Comparison of ENCODE assay signal across 8 mouse cellular contexts in genomic region chr17:28312232-28313211, GRCm38 (mm10). TPM values are rescaled to one million over a fixed set of nuclear protein-coding genes. Genes with fewer than 3 reads are reported as not detected.
DNase-seq lines count a peak whose midpoint lies in the region; ATAC-seq lines count a peak whose summit lies in the region.

No protein-coding gene starts in this region.

- peak; percentile 46 for DNase-seq in kidney, adult 18-20 months
- no peak for DNase-seq in kidney, adult 11 months
- peak; percentile 58 for DNase-seq in limb, embryonic 11.5 days (ENCODE audit: low spot score)
- DNase-seq in urinary bladder, postnatal 25 days (ENCODE audit: low spot score): no peak
- no peak for DNase-seq in ovary, postnatal 14 days (ENCODE audit: low spot score)

- H3K4me2 ChIP-seq in heart, embryonic 12.5 days: peak overlapping the region; percentile 77
- peak overlapping the region; percentile 27; the same call in 1 of the 2 replicates for H3K4me2 ChIP-seq in limb, embryonic 11.5 days (ENCODE audit: low read depth, severe bottlenecking)
- H3K4me2 ChIP-seq in midbrain, embryonic 16.5 days (ENCODE audit: low read length): peak overlapping the region; percentile 52

- peak overlapping the region; percentile 52 for H3K4me3 ChIP-seq in brown adipose tissue, adult 24 weeks (ENCODE audit: insufficient read depth, low read depth, low read length)
- peak overlapping the region; percentile 76 for H3K4me3 ChIP-seq in heart, embryonic 12.5 days
- H3K4me3 ChIP-seq in limb, embryonic 11.5 days (ENCODE audit: low read depth, low read length): peak overlapping the region; percentile 81
- peak overlapping the region; percentile 78 for H3K4me3 ChIP-seq in midbrain, embryonic 16.5 days (ENCODE audit: low read depth, low read length)

- H3K9me3 ChIP-seq in heart, embryonic 12.5 days (replicated peaks): no peaks in the 10 kb centered on the region
- no peaks in the 10 kb centered on the region for H3K9me3 ChIP-seq in limb, embryonic 11.5 days (ENCODE audit: control insufficient read depth, low read length)
- H3K9me3 ChIP-seq in midbrain, embryonic 16.5 days (replicated peaks; ENCODE audit: control insufficient read depth, low read length, poor library complexity, severe bottlenecking): no peaks in the 10 kb centered on the region

- no peak overlapping the region for H3K27ac ChIP-seq in brown adipose tissue, adult 24 weeks (replicated peaks; ENCODE audit: low read depth, low read length)
- H3K27ac ChIP-seq in heart, embryonic 12.5 days (ENCODE audit: poor library complexity, severe bottlenecking): peak overlapping the region; percentile 6; the same call in 1 of the 2 replicates
- no peak overlapping the region for H3K27ac ChIP-seq in limb, embryonic 11.5 days (replicated peaks; ENCODE audit: low read depth, low read length)
- peak overlapping the region; percentile 41; the same call in 1 of the 2 replicates for H3K27ac ChIP-seq in midbrain, embryonic 16.5 days (ENCODE audit: low read length)

- 0 out of 2 replicates have a peak overlapping the region, but pooled peaks have one; percentile 43 for H3K9ac ChIP-seq in heart, embryonic 12.5 days
- no peak overlapping the region for H3K9ac ChIP-seq in limb, embryonic 11.5 days (ENCODE audit: low read length)
- H3K9ac ChIP-seq in midbrain, embryonic 16.5 days (ENCODE audit: low read depth, low read length): 0 out of 2 replicates have a peak overlapping the region, but pooled peaks have one; percentile 7

- H3K4me1 ChIP-seq in brown adipose tissue, adult 24 weeks (ENCODE audit: control insufficient read depth, insufficient read depth, insufficient read length, low read length): peaks cover 3% of the 10 kb centered on the region; the same call in 1 of the 2 replicates
- peaks cover 25% of the 10 kb centered on the region for H3K4me1 ChIP-seq in heart, embryonic 12.5 days (replicated peaks)
- peaks cover 15% of the 10 kb centered on the region; the same call in 1 of the 2 replicates for H3K4me1 ChIP-seq in limb, embryonic 11.5 days (ENCODE audit: control insufficient read depth, insufficient read depth, low read length)
- peaks cover 19% of the 10 kb centered on the region for H3K4me1 ChIP-seq in midbrain, embryonic 16.5 days (ENCODE audit: control insufficient read depth, insufficient read depth, low read length)

- 27% methylated on average over 17 of the region's 17 CpGs for WGBS in heart, embryonic 12.5 days
- 25% methylated on average over 15 of the region's 17 CpGs for WGBS in limb, embryonic 11.5 days
- 25% methylated on average over 16 of the region's 17 CpGs for WGBS in midbrain, embryonic 16.5 days

- H3K36me3 ChIP-seq in heart, embryonic 12.5 days: peaks cover 21% of the 10 kb centered on the region
- H3K36me3 ChIP-seq in limb, embryonic 11.5 days (ENCODE audit: control insufficient read depth, insufficient read depth, low read length): peaks cover 6% of the 10 kb centered on the region; the same call in 1 of the 2 replicates
- H3K36me3 ChIP-seq in midbrain, embryonic 16.5 days (ENCODE audit: control insufficient read depth, insufficient read depth, low read length): no peaks in the 10 kb centered on the region

- H3K27me3 ChIP-seq in heart, embryonic 12.5 days (replicated peaks): no peaks in the 10 kb centered on the region
- no peaks in the 10 kb centered on the region for H3K27me3 ChIP-seq in limb, embryonic 11.5 days (ENCODE audit: control insufficient read depth, insufficient read depth, low read length)
- H3K27me3 ChIP-seq in midbrain, embryonic 16.5 days (ENCODE audit: control insufficient read depth, insufficient read depth, low read depth, low read length): no peaks in the 10 kb centered on the region

- ATAC-seq in heart, embryonic 12.5 days (ENCODE audit: insufficient number of reproducible peaks, low FRiP score): peak; percentile 0; the same call in 1 of the 2 replicates
- ATAC-seq in limb, embryonic 11.5 days (ENCODE audit: insufficient number of reproducible peaks, low FRiP score, low TSS enrichment, low read depth): peak; percentile 0; the same call in 1 of the 2 replicates
- ATAC-seq in midbrain, embryonic 16.5 days: peak; percentile 18

RNA-seq across cellular contexts. Expression of gene Fance, which starts 0.8 kb away (rescaled TPM):
- 5.0 and 9.9 TPM in 2 replicates for polyA plus RNA-seq in brown adipose tissue, adult 24 weeks (2012; ENCODE audit: insufficient read depth, insufficient read length, missing spikeins)
- 21.8 and 23.0 TPM in 2 replicates for polyA plus RNA-seq in heart, embryonic 12.5 days (2016; fragmentation: Nextera tagmentation; extraction: Ambion mirVana)
- polyA plus RNA-seq in limb, embryonic 11.5 days (2014; fragmentation: Nextera tagmentation; extraction: Ambion mirVana): 27.3 and 29.4 TPM in 2 replicates
- 25.2 and 26.3 TPM in 2 replicates for polyA plus RNA-seq in midbrain, embryonic 16.5 days (2015; fragmentation: Nextera tagmentation; extraction: Ambion mirVana)

RNA-seq across cellular contexts. Expression of gene Rpl10a, which starts 15.7 kb away (rescaled TPM):
- 196 and 332 TPM in 2 replicates for polyA plus RNA-seq in brown adipose tissue, adult 24 weeks (2012; ENCODE audit: insufficient read depth, insufficient read length, missing spikeins)
- polyA plus RNA-seq in heart, embryonic 12.5 days (2016; fragmentation: Nextera tagmentation; extraction: Ambion mirVana): 301 and 344 TPM in 2 replicates
- 616 TPM in 2 replicates for polyA plus RNA-seq in limb, embryonic 11.5 days (2014; fragmentation: Nextera tagmentation; extraction: Ambion mirVana)
- 304 and 312 TPM in 2 replicates for polyA plus RNA-seq in midbrain, embryonic 16.5 days (2015; fragmentation: Nextera tagmentation; extraction: Ambion mirVana)

RNA-seq across cellular contexts. Expression of gene Tead3, which starts 38.1 kb away (rescaled TPM):
- 3.6 and 4.6 TPM in 2 replicates for polyA plus RNA-seq in brown adipose tissue, adult 24 weeks (2012; ENCODE audit: insufficient read depth, insufficient read length, missing spikeins)
- 7.9 and 8.1 TPM in 2 replicates for polyA plus RNA-seq in heart, embryonic 12.5 days (2016; fragmentation: Nextera tagmentation; extraction: Ambion mirVana)
- 10.0 and 10.6 TPM in 2 replicates for polyA plus RNA-seq in limb, embryonic 11.5 days (2014; fragmentation: Nextera tagmentation; extraction: Ambion mirVana)
- polyA plus RNA-seq in midbrain, embryonic 16.5 days (2015; fragmentation: Nextera tagmentation; extraction: Ambion mirVana): 1.3 and 1.4 TPM in 2 replicates

RNA-seq across cellular contexts. Expression of gene Tulp1, which starts 52.5 kb away (rescaled TPM):
- polyA plus RNA-seq in brown adipose tissue, adult 24 weeks (2012; ENCODE audit: insufficient read depth, insufficient read length, missing spikeins): not detected in 2 replicates
- polyA plus RNA-seq in heart, embryonic 12.5 days (2016; fragmentation: Nextera tagmentation; extraction: Ambion mirVana): 3.7 and 4.6 TPM in 2 replicates
- 3.4 and 4.4 TPM in 2 replicates for polyA plus RNA-seq in limb, embryonic 11.5 days (2014; fragmentation: Nextera tagmentation; extraction: Ambion mirVana)
- 1.4 and 1.7 TPM in 2 replicates for polyA plus RNA-seq in midbrain, embryonic 16.5 days (2015; fragmentation: Nextera tagmentation; extraction: Ambion mirVana)

Comparison
In these comparisons a context has a peak if more than half of its experiments do, and no peak if none do; other contexts are left out.
1. DNase-seq: peak in kidney, adult 18-20 months (single experiment) and limb, embryonic 11.5 days (single experiment); none in kidney, adult 11 months (single experiment), urinary bladder, postnatal 25 days (single experiment) and ovary, postnatal 14 days (single experiment).
2. H3K27ac ChIP-seq: peak in heart, embryonic 12.5 days (single experiment) and midbrain, embryonic 16.5 days (single experiment); none in brown adipose tissue, adult 24 weeks (single experiment) and limb, embryonic 11.5 days (single experiment).
3. H3K4me2 ChIP-seq: peak in every context shown above with its lines; median percentile 77 in heart, embryonic 12.5 days; 52 in midbrain, embryonic 16.5 days; 27 in limb, embryonic 11.5 days.
4. Peak in every context shown above with its lines, with median percentiles within 50 percentile points of each other: H3K4me3 ChIP-seq and ATAC-seq.